Mouse (Mus musculus): ENCODE data around the gene Ncoa4.
A peak's percentile ranks its signal among the peaks of the same experiment; 100 is the strongest.
"Not testable (repeated sequence)": the region's sequence is repeated elsewhere in the genome, so short reads cannot be mapped to it uniquely, and the experiment has no call there.

Gene Ncoa4

GRCm38 (mm10) chr14:32160563-32160962 is 898 bp downstream of the Ncoa4 start:
- no peak for DNase-seq (ENCODE audit: low spot score in 2 of 2)

- DNase-seq (ENCODE audit: low spot score in 2 of 2), result no peak
Observed at GRCm38 (mm10) chr14:32161090-32161885, 1.6 kb downstream of the Ncoa4 start.

GRCm38 (mm10) chr14:32162231-32162630 is 2.6 kb downstream of the Ncoa4 start:
- no peak for DNase-seq (ENCODE audit: low spot score in 2 of 2)

GRCm38 (mm10) chr14:32163203-32163888 is 3.7 kb downstream of the Ncoa4 start:
- no peak for DNase-seq (ENCODE audit: low spot score in 2 of 2)

- no peak for DNase-seq (ENCODE audit: low spot score in 2 of 2)
Observed at GRCm38 (mm10) chr14:32164173-32165051, 4.7 kb downstream of the Ncoa4 start.

GRCm38 (mm10) chr14:32165278-32166061 is 5.8 kb downstream of the Ncoa4 start:
- peak in 1 of 2 experiments; percentile 21 for DNase-seq (ENCODE audit: low spot score in 2 of 2)

- no peak for DNase-seq (ENCODE audit: low spot score in 2 of 2)
Observed at GRCm38 (mm10) chr14:32166062-32166441, 6.4 kb downstream of the Ncoa4 start.

GRCm38 (mm10) chr14:32166840-32167239 is 7.2 kb downstream of the Ncoa4 start:
- no peak for DNase-seq (ENCODE audit: low spot score in 2 of 2)

- no peak for DNase-seq (ENCODE audit: low spot score in 2 of 2)
Observed at GRCm38 (mm10) chr14:32167326-32167725, 7.7 kb downstream of the Ncoa4 start.

GRCm38 (mm10) chr14:32168653-32169231 is 9.1 kb downstream of the Ncoa4 start:
- no peak for DNase-seq (ENCODE audit: low spot score in 2 of 2)

GRCm38 (mm10) chr14:32170137-32170536 is 10.5 kb downstream of the Ncoa4 start:
- no peak for DNase-seq (ENCODE audit: low spot score in 2 of 2)

- no peak for DNase-seq (ENCODE audit: low spot score in 2 of 2)
Observed at GRCm38 (mm10) chr14:32175310-32175709, 15.6 kb downstream of the Ncoa4 start.

GRCm38 (mm10) chr14:32176590-32176989 is 16.9 kb downstream of the Ncoa4 start:
- not testable (repeated sequence) for DNase-seq (ENCODE audit: low spot score in 2 of 2)

- DNase-seq (ENCODE audit: low spot score in 2 of 2), result no peak
Observed at GRCm38 (mm10) chr14:32179393-32180195, 19.9 kb downstream of the Ncoa4 start.

- no peak for DNase-seq (ENCODE audit: low spot score in 2 of 2)
Observed at GRCm38 (mm10) chr14:32180861-32181260, 21.2 kb downstream of the Ncoa4 start.

GRCm38 (mm10) chr14:32183846-32184245 is 24.2 kb downstream of the Ncoa4 start:
- DNase-seq (ENCODE audit: low spot score in 2 of 2), result no peak

- DNase-seq (ENCODE audit: low spot score in 2 of 2), result no peak
Observed at GRCm38 (mm10) chr14:32190627-32191391, 31.1 kb downstream of the Ncoa4 start.

GRCm38 (mm10) chr14:32191926-32192325 is 32.3 kb downstream of the Ncoa4 start:
- no peak for DNase-seq (ENCODE audit: low spot score in 2 of 2)

- DNase-seq (ENCODE audit: low spot score in 2 of 2), result peak in 1 of 2 experiments; percentile 23
Observed at GRCm38 (mm10) chr14:32192437-32192836, 32.8 kb downstream of the Ncoa4 start.
